Mouse (Mus musculus) kidney, embryonic 15.5 days (tissue): ENCODE data around the gene Xrcc6. TPM values are rescaled to one million over a fixed set of nuclear protein-coding genes. Genes with fewer than 3 reads are reported as not detected.

Source experiments
- ATAC-seq: fragments of 200-750 bp; cut with Nextera tagmentation; replicated peaks from 2 replicates; pipeline ENCODE4 v1.8.0; 2017; ENCODE audit warnings: moderate TSS enrichment; ENCODE audit not compliant: low FRiP score
- H3K27ac ChIP-seq: fragments of 300-500 bp; sonication (generic); 2 replicates; pipeline ENCODE4 v1.5.1; 2015; ENCODE audit warnings: mild to moderate bottlenecking, inconsistent platforms
- H3K27me3 ChIP-seq: fragments of 300-500 bp; sonication (generic); 2 replicates; pipeline ENCODE4 v1.6.1; 2015; ENCODE audit warnings: inconsistent platforms
- H3K36me3 ChIP-seq: fragments of 300-500 bp; sonication (generic); 2 replicates; pipeline ENCODE4 v1.6.1; 2015; ENCODE audit warnings: inconsistent platforms
- H3K4me1 ChIP-seq: fragments of 300-500 bp; sonication (generic); 2 replicates; pipeline ENCODE4 v1.6.1; 2015; ENCODE audit warnings: inconsistent platforms
- H3K4me2 ChIP-seq: fragments of 300-500 bp; sonication (generic); 2 replicates; pipeline ENCODE4 v1.6.1; 2015; ENCODE audit warnings: moderate library complexity, mild to moderate bottlenecking, inconsistent platforms
- H3K4me3 ChIP-seq: fragments of 300-500 bp; sonication (generic); replicated peaks from 2 replicates; pipeline ENCODE4 v1.5.1; 2015; ENCODE audit warnings: mild to moderate bottlenecking, inconsistent platforms
- H3K9ac ChIP-seq: fragments of 300-500 bp; sonication (generic); 2 replicates; pipeline ENCODE4 v1.6.1; 2015; ENCODE audit warnings: mild to moderate bottlenecking, inconsistent platforms
- H3K9me3 ChIP-seq: fragments of 300-500 bp; sonication (generic); replicated peaks from 2 replicates; pipeline ENCODE4 v1.6.1; 2016; ENCODE audit warnings: inconsistent platforms
- whole genome bisulfite sequencing: fragments of 180-500 bp; shearing (Covaris S2); methylation state at CpG from one replicate; pipeline ENCODE4 v1.1.7; 2015; ENCODE audit warnings: mixed read lengths; 5-methylcytosine and 5-hydroxymethylcytosine counted together
- polyA plus RNA-seq: library from polyadenylated mRNA; unstranded; fragments of >200 nt; fragmentation: Nextera tagmentation; extraction: Ambion mirVana; gene quantifications from 2 replicates; pipeline ENCODE4 v1.2.1, GENCODE M21; 2015

The Xrcc6 gene
- polyA plus RNA-seq, 1 experiment from 2014 or later = 87.0 TPM

- H3K4me2 ChIP-seq = no peak overlapping the region
- no peak overlapping the region for H3K27ac ChIP-seq
- H3K36me3 ChIP-seq = peaks cover 97% of the 10 kb centered on the region
- H3K27me3 ChIP-seq = no peaks in the 10 kb centered on the region
- no peak overlapping the region for H3K4me3 ChIP-seq
- no peaks in the 10 kb centered on the region for H3K9me3 ChIP-seq
- no peak for ATAC-seq
- H3K9ac ChIP-seq = no peak overlapping the region
- no peaks in the 10 kb centered on the region for H3K4me1 ChIP-seq
- 89% methylated on average over 7 of the region's 7 CpGs for WGBS
Measured at GRCm38 (mm10) chr15:82027726-82028125, 40.1 kb downstream of the Xrcc6 start.

- Histone ChIP-seq H3K36me3 (peaks cover 92% of the 10 kb centered on the region), H3K9ac (no peak overlapping the region), H3K27ac (no peak overlapping the region), H3K4me3 (no peak overlapping the region), H3K9me3 (no peaks in the 10 kb centered on the region), H3K4me1 (no peaks in the 10 kb centered on the region), H3K27me3 (no peaks in the 10 kb centered on the region), H3K4me2 (no peak overlapping the region)
- WGBS = 85% methylated on average over 7 of the region's 7 CpGs
- no peak for ATAC-seq
Measured at GRCm38 (mm10) chr15:82032386-82032785, 44.8 kb downstream of the Xrcc6 start.

- 85% methylated on average over 4 of the region's 4 CpGs for WGBS
Measured at GRCm38 (mm10) chr15:82033762-82034161, 46.1 kb downstream of the Xrcc6 start, which contains the start of gene Desi1. TSS of gene Desi1 (minus strand) at chr15:82033862.

GRCm38 (mm10) chr15:82035904-82036689 lies 48.5 kb downstream of the Xrcc6 start:
- WGBS = 84% methylated on average over 12 of the region's 12 CpGs
- Histone ChIP-seq H3K27ac (no peak overlapping the region), H3K36me3 (peaks cover 94% of the 10 kb centered on the region), H3K4me3 (no peak overlapping the region), H3K9me3 (no peaks in the 10 kb centered on the region), H3K4me1 (no peaks in the 10 kb centered on the region), H3K4me2 (no peak overlapping the region), H3K27me3 (no peaks in the 10 kb centered on the region), H3K9ac (no peak overlapping the region)
- ATAC-seq = no peak

More at GRCm38 (mm10) chr15:82033762-82034161, 46.1 kb downstream of the Xrcc6 start, which contains the start of gene Desi1:
- Histone ChIP-seq H3K4me3 (no peak within 1 kb of the TSS), H3K4me2 (no peak within 1 kb of the TSS), H3K4me1 (no peaks in the 10 kb centered on the region), H3K9ac (no peak within 1 kb of the TSS), H3K27me3 (no peaks in the 10 kb centered on the region), H3K27ac (no peak within 1 kb of the TSS), H3K9me3 (no peaks in the 10 kb centered on the region), H3K36me3 (peaks cover 93% of the 10 kb centered on the region)
- ATAC-seq = no peak

- H3K4me3 ChIP-seq = no peak overlapping the region
- no peak overlapping the region for H3K27ac ChIP-seq
- H3K4me1 ChIP-seq = peaks cover 7% of the 10 kb centered on the region
- WGBS = 100% methylated on average over 1 of the region's 1 CpGs
- no peak for ATAC-seq
- no peaks in the 10 kb centered on the region for H3K27me3 ChIP-seq
- no peak overlapping the region for H3K9ac ChIP-seq
- H3K9me3 ChIP-seq = no peaks in the 10 kb centered on the region
- no peak overlapping the region for H3K4me2 ChIP-seq
- peaks cover 76% of the 10 kb centered on the region for H3K36me3 ChIP-seq
Measured at GRCm38 (mm10) chr15:82040650-82041049, 53.0 kb downstream of the Xrcc6 start.

- Histone ChIP-seq H3K4me2 (no peak overlapping the region), H3K4me3 (no peak overlapping the region), H3K9ac (no peak overlapping the region), H3K36me3 (peaks cover 40% of the 10 kb centered on the region), H3K4me1 (peaks cover 21% of the 10 kb centered on the region), H3K9me3 (no peaks in the 10 kb centered on the region), H3K27me3 (0 out of 2 replicates have a peak, but pooled peaks cover 2% of the 10 kb centered on the region), H3K27ac (no peak overlapping the region)
- ATAC-seq = no peak
- WGBS = 97% methylated on average over 7 of the region's 7 CpGs
Measured at GRCm38 (mm10) chr15:82044166-82044784, 56.6 kb downstream of the Xrcc6 start.

GRCm38 (mm10) chr15:82046246-82046891 lies 58.7 kb downstream of the Xrcc6 start:
- H3K4me1 ChIP-seq = peaks cover 21% of the 10 kb centered on the region
- H3K9ac ChIP-seq = peak overlapping the region; percentile 99
- H3K4me2 ChIP-seq = peak overlapping the region; percentile 84
- peak overlapping the region; percentile 96 for H3K27ac ChIP-seq
- 2% methylated on average over 26 of the region's 26 CpGs for WGBS
- 0 out of 2 replicates have a peak, but pooled peaks cover 2% of the 10 kb centered on the region for H3K27me3 ChIP-seq
- H3K4me3 ChIP-seq = peak overlapping the region; percentile 100
- H3K9me3 ChIP-seq = no peaks in the 10 kb centered on the region
- H3K36me3 ChIP-seq = peaks cover 21% of the 10 kb centered on the region
- ATAC-seq = no peak; the same call in 1 of the 2 replicates

- Histone ChIP-seq H3K4me1 (peaks cover 21% of the 10 kb centered on the region), H3K36me3 (peaks cover 20% of the 10 kb centered on the region), H3K4me3 (peak within 1 kb of the TSS; percentile 100), H3K27me3 (0 out of 2 replicates have a peak, but pooled peaks cover 2% of the 10 kb centered on the region), H3K4me2 (peak within 1 kb of the TSS; percentile 84), H3K9me3 (no peaks in the 10 kb centered on the region), H3K9ac (peak within 1 kb of the TSS; percentile 99), H3K27ac (peak within 1 kb of the TSS; percentile 96)
- peak; percentile 80 for ATAC-seq
- WGBS = under 1% methylated on average over 71 of the region's 74 CpGs
Measured at GRCm38 (mm10) chr15:82047080-82047883, 59.6 kb downstream of the Xrcc6 start, which contains the start of gene Snu13. TSS of gene Snu13 (minus strand) at chr15:82047598.

- H3K27me3 ChIP-seq = 0 out of 2 replicates have a peak, but pooled peaks cover 2% of the 10 kb centered on the region
- H3K4me2 ChIP-seq = no peak overlapping the region
- no peak overlapping the region for H3K4me3 ChIP-seq
- H3K27ac ChIP-seq = no peak overlapping the region
- 49% methylated on average over 5 of the region's 5 CpGs for whole genome bisulfite sequencing
- no peaks in the 10 kb centered on the region for H3K9me3 ChIP-seq
- no peak for ATAC-seq
- H3K36me3 ChIP-seq = no peaks in the 10 kb centered on the region
- no peak overlapping the region for H3K9ac ChIP-seq
- H3K4me1 ChIP-seq = peaks cover 4% of the 10 kb centered on the region; the same call in 1 of the 2 replicates
Measured at GRCm38 (mm10) chr15:82052544-82052943, 64.9 kb downstream of the Xrcc6 start.

GRCm38 (mm10) chr15:82058719-82059201 lies 71.1 kb downstream of the Xrcc6 start, which contains the start of gene 4930407I10Rik:
TSS of gene 4930407I10Rik (plus strand) at chr15:82059151.
- Histone ChIP-seq H3K4me1 (no peaks in the 10 kb centered on the region), H3K36me3 (no peaks in the 10 kb centered on the region), H3K4me3 (no peak within 1 kb of the TSS), H3K9ac (no peak within 1 kb of the TSS), H3K4me2 (no peak within 1 kb of the TSS), H3K27ac (no peak within 1 kb of the TSS), H3K27me3 (peaks cover 20% of the 10 kb centered on the region), H3K9me3 (no peaks in the 10 kb centered on the region)
- no peak for ATAC-seq
- 86% methylated on average over 1 of the region's 1 CpGs for WGBS

- H3K4me3 ChIP-seq = no peak overlapping the region
- H3K9ac ChIP-seq = no peak overlapping the region
- no peak overlapping the region for H3K27ac ChIP-seq
- no peaks in the 10 kb centered on the region for H3K36me3 ChIP-seq
- H3K4me2 ChIP-seq = no peak overlapping the region
- WGBS = 45% methylated on average over 14 of the region's 14 CpGs
- no peak for ATAC-seq
- H3K4me1 ChIP-seq = no peaks in the 10 kb centered on the region
- H3K9me3 ChIP-seq = no peaks in the 10 kb centered on the region
- peaks cover 50% of the 10 kb centered on the region for H3K27me3 ChIP-seq
Measured at GRCm38 (mm10) chr15:82063909-82064308, 76.3 kb downstream of the Xrcc6 start.
